Comparison of ENCODE assay signal across 9 mouse cellular contexts in genomic region chr6:71991190-71991932, GRCm38 (mm10).
DNase-seq lines count a peak whose midpoint lies in the region; ATAC-seq and TF ChIP-seq lines count a peak whose summit lies in the region.
"Had no signal": no experiment of that assay in that cellular context is flagged by ENCODE, and none has a peak within 500 bp of the region (broad histone marks: within the 10 kb centered on the region; RNA-seq: fewer than 3 reads in every experiment).

No protein-coding gene starts in this region.

- no peak for DNase-seq in heart, postnatal 10 days
- peak; percentile 67 for DNase-seq in 3134 (ENCODE audit: extremely low read depth, insufficient read length, low spot score)
- peak; percentile 90 for DNase-seq in brain, adult 2 months (ENCODE audit: low read depth, low spot score)
- no peak for DNase-seq in thymus, adult 2 months
- no peak for DNase-seq in left cerebral cortex, postnatal 36 days (ENCODE audit: low spot score in 2 of 2)

- H3K27me3 ChIP-seq in heart, embryonic 13.5 days (replicated peaks): no peaks in the 10 kb centered on the region
- no peaks in the 10 kb centered on the region for H3K27me3 ChIP-seq in hindbrain, embryonic 13.5 days
- no peaks in the 10 kb centered on the region for H3K27me3 ChIP-seq in neural tube, embryonic 15.5 days (replicated peaks)
- H3K27me3 ChIP-seq in thymus, adult 2 months (ENCODE audit: control insufficient read depth, insufficient read depth, low read length): no peaks in the 10 kb centered on the region

- TF ChIP-seq POLR2A in thymus, adult 2 months (IDR thresholded peaks at IDR 0.05; ENCODE audit: control insufficient read depth, extremely low read depth, insufficient read depth, low read length, poor library complexity): no peak

- no peak overlapping the region for H3K4me3 ChIP-seq in heart, embryonic 13.5 days
- H3K4me3 ChIP-seq in hindbrain, embryonic 13.5 days: no peak overlapping the region
- H3K4me3 ChIP-seq in neural tube, embryonic 15.5 days (replicated peaks): no peak overlapping the region
- no peak overlapping the region for H3K4me3 ChIP-seq in thymus, adult 2 months (ENCODE audit: control insufficient read depth, insufficient read depth, low read length)

- 52% methylated on average over 8 of the region's 8 CpGs for WGBS in heart, embryonic 13.5 days
- 65% methylated on average over 8 of the region's 8 CpGs for WGBS in hindbrain, embryonic 13.5 days
- 66% methylated on average over 8 of the region's 8 CpGs for WGBS in neural tube, embryonic 15.5 days
- WGBS in thymus, adult 2 months: 81% methylated on average over 8 of the region's 8 CpGs

- intact Hi-C loops in heart, postnatal 10 days (cut with DNase I): no loop called here
- intact Hi-C loops in left cerebral cortex, postnatal 36 days (cut with DNase I): no loop called here

- H3K9ac ChIP-seq in heart, embryonic 13.5 days: peak overlapping the region; percentile 56
- H3K9ac ChIP-seq in hindbrain, embryonic 13.5 days: no peak overlapping the region
- H3K9ac ChIP-seq in neural tube, embryonic 15.5 days (replicated peaks): no peak overlapping the region

- H3K4me2 ChIP-seq in heart, embryonic 13.5 days: no peak overlapping the region
- H3K4me2 ChIP-seq in hindbrain, embryonic 13.5 days: no peak overlapping the region
- no peak overlapping the region for H3K4me2 ChIP-seq in neural tube, embryonic 15.5 days

- no peaks in the 10 kb centered on the region for H3K36me3 ChIP-seq in heart, embryonic 13.5 days
- no peaks in the 10 kb centered on the region for H3K36me3 ChIP-seq in hindbrain, embryonic 13.5 days
- no peaks in the 10 kb centered on the region for H3K36me3 ChIP-seq in neural tube, embryonic 15.5 days
- no peaks in the 10 kb centered on the region for H3K36me3 ChIP-seq in thymus, adult 2 months (ENCODE audit: control insufficient read depth, insufficient read depth, low read length)
- H3K36me3 ChIP-seq: G1E had no signal

- peak overlapping the region; percentile 81 for H3K27ac ChIP-seq in heart, embryonic 13.5 days (replicated peaks)
- H3K27ac ChIP-seq in hindbrain, embryonic 13.5 days: peak overlapping the region; percentile 52
- H3K27ac ChIP-seq in neural tube, embryonic 15.5 days (replicated peaks): peak overlapping the region; percentile 66
- no peak overlapping the region for H3K27ac ChIP-seq in thymus, adult 2 months (ENCODE audit: control insufficient read depth, insufficient read depth, low read length)

- no peak for ATAC-seq in heart, embryonic 13.5 days (ENCODE audit: extremely low read depth, insufficient number of reproducible peaks, low FRiP score, low TSS enrichment)
- ATAC-seq in hindbrain, embryonic 13.5 days (ENCODE audit: low FRiP score): peak; percentile 79
- peak; percentile 57 for ATAC-seq in neural tube, embryonic 15.5 days (ENCODE audit: low FRiP score)

- TF ChIP-seq CTCF in thymus, adult 2 months (IDR thresholded peaks at IDR 0.05; ENCODE audit: borderline replicate concordance, control insufficient read depth, extremely low read depth, insufficient read depth, low read length, poor library complexity): no peak

- peaks cover 57% of the 10 kb centered on the region for H3K4me1 ChIP-seq in heart, embryonic 13.5 days
- peaks cover 28% of the 10 kb centered on the region for H3K4me1 ChIP-seq in hindbrain, embryonic 13.5 days (replicated peaks)
- H3K4me1 ChIP-seq in neural tube, embryonic 15.5 days: peaks cover 30% of the 10 kb centered on the region
- H3K4me1 ChIP-seq in thymus, adult 2 months (replicated peaks; ENCODE audit: control insufficient read depth, insufficient read depth, low read length): 0 out of 2 replicates have a peak, but pooled peaks cover 2% of the 10 kb centered on the region

- peaks cover 5% of the 10 kb centered on the region; the same call in 1 of the 2 replicates for H3K9me3 ChIP-seq in heart, embryonic 13.5 days
- no peaks in the 10 kb centered on the region for H3K9me3 ChIP-seq in hindbrain, embryonic 13.5 days
- H3K9me3 ChIP-seq in neural tube, embryonic 15.5 days (replicated peaks): no peaks in the 10 kb centered on the region
- H3K9me3 ChIP-seq: G1E had no signal

Comparison
In these comparisons a context has a peak if more than half of its experiments do, and no peak if none do; other contexts are left out.
1. DNase-seq: peak in 3134 (single experiment) and brain, adult 2 months (single experiment); none in heart, postnatal 10 days (0 of 2), thymus, adult 2 months (single experiment) and left cerebral cortex, postnatal 36 days (0 of 2).